In genomic region chr3:22131277-22131676, GRCm38 (mm10) we compare ENCODE assay signal across 15 mouse cellular contexts.
"Had no signal": no experiment of that assay in that cellular context is flagged by ENCODE, and none has a peak within 500 bp of the region (broad histone marks: within the 10 kb centered on the region; RNA-seq: fewer than 3 reads in every experiment).

No protein-coding gene starts in this region.

- H3K4me1 ChIP-seq: midbrain, embryonic 10.5 days; midbrain, embryonic 12.5 days; neural tube, embryonic 12.5 days had no signal

- H3K4me3 ChIP-seq: liver, embryonic 15.5 days; megakaryocyte, embryonic 14.5 days; midbrain, embryonic 10.5 days; midbrain, embryonic 12.5 days; midbrain, embryonic 15.5 days; neural tube, embryonic 12.5 days had no signal

- H3K27me3 ChIP-seq: liver, embryonic 15.5 days; megakaryocyte, embryonic 14.5 days; midbrain, embryonic 12.5 days; midbrain, embryonic 15.5 days; neural tube, embryonic 12.5 days had no signal

- H3K27ac ChIP-seq: liver, embryonic 15.5 days; midbrain, embryonic 10.5 days; midbrain, embryonic 12.5 days; midbrain, embryonic 15.5 days; neural tube, embryonic 12.5 days had no signal

- DNase-seq: lung, adult 18-20 months; lung, embryonic 14.5 days; lung, postnatal 10 days; lung, postnatal 4 days; right cerebral cortex, postnatal 14 days; spleen, adult 18-20 months; thymus, adult 18-20 months; thymus, postnatal 14 days; thymus, postnatal 36 days had no signal

- H3K36me3 ChIP-seq: midbrain, embryonic 15.5 days; neural tube, embryonic 12.5 days had no signal

- H3K4me2 ChIP-seq: liver, embryonic 15.5 days; lung, embryonic 14.5 days; midbrain, embryonic 12.5 days; midbrain, embryonic 15.5 days; neural tube, embryonic 12.5 days had no signal

- H3K9ac ChIP-seq: liver, embryonic 15.5 days; lung, embryonic 14.5 days; midbrain, embryonic 12.5 days; midbrain, embryonic 15.5 days; neural tube, embryonic 12.5 days had no signal

- ATAC-seq: midbrain, embryonic 15.5 days had no signal

- H3K9me3 ChIP-seq: liver, embryonic 15.5 days; midbrain, embryonic 12.5 days; midbrain, embryonic 15.5 days; neural tube, embryonic 12.5 days had no signal
